Mouse (Mus musculus): ENCODE measurements around the gene Ranbp9. TPM values are rescaled to one million over a fixed set of nuclear protein-coding genes. Genes with fewer than 3 reads are reported as not detected.
A peak's percentile ranks its signal among the peaks of the same experiment; 100 is the strongest.
"Not testable (repeated sequence)": the region's sequence is repeated elsewhere in the genome, so short reads cannot be mapped to it uniquely, and the experiment has no call there.

The Ranbp9 gene
- polyA plus RNA-seq, 1 experiment from 2014 or later: 4.3 TPM

DNA sequence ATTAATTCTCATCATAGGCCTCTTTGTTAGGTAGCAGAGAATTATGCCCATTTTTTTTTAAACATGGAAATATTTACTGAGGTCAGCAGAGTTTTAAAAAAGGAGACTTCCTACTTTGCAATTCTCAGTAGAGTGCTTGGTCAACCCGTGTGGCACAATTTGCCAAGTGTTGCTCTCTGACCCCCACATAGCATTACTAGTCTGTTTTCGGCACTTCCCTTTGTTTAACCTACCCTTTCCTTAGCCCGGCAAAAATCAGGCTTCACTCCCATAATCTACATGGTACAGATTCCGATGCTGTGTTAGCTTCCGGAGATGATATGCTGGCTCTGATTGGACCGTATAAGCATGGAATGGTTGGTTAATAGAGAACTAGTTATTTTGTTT is 770 bp upstream of the Ranbp9 start:
- 46% methylated on average over 6 of the region's 6 CpGs for WGBS
- H3K4me3 ChIP-seq (ENCODE audit: low read length): peak overlapping the region; percentile 90

DNA sequence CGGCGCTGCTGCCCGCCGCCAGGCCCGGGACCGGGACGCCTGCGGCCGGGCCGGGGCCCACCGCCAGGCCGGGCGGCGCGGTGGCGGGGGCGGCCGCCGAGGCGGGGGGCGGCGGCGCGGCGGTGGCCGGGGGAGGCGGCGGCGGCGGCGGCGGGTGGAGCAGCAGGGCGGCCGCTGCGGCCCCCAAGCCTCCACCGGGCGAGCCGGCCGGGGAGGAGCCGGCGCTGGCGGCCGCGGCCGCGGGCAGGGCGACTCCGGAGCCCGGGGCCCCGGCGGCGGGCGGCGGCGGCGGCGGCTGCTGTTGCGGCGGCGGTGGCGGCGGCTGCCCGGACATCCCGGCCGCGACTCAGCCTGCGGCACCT is 506 bp downstream of the Ranbp9 start:
- Histone ChIP-seq H3K4me1 (ENCODE audit: control insufficient read depth, insufficient read depth, low read length) (peaks cover 15% of the 10 kb centered on the region), H3K4me3 (ENCODE audit: low read length) (peak overlapping the region; percentile 90), H3K4me2 (ENCODE audit: low read depth, low read length) (peak overlapping the region; percentile 75), H3K9me3 (ENCODE audit: control insufficient read depth, low read length) (no peaks in the 10 kb centered on the region), H3K36me3 (ENCODE audit: control insufficient read depth, insufficient read depth, low read length) (no peaks in the 10 kb centered on the region), H3K27ac (ENCODE audit: low read length) (peak overlapping the region; percentile 98), H3K9ac (ENCODE audit: low read depth, low read length) (peak overlapping the region; percentile 96), H3K27me3 (replicated peaks; ENCODE audit: control insufficient read depth, insufficient read depth, low read length) (no peaks in the 10 kb centered on the region)
- WGBS: 0% methylated on average over 19 of the region's 67 CpGs
- peak; percentile 36 for ATAC-seq

More for the DNA sequence above, 770 bp upstream of the Ranbp9 start:
- peaks cover 14% of the 10 kb centered on the region for H3K4me1 ChIP-seq (ENCODE audit: control insufficient read depth, insufficient read depth, low read length)
- no peaks in the 10 kb centered on the region for H3K9me3 ChIP-seq (ENCODE audit: control insufficient read depth, low read length)
- ATAC-seq: no peak
- no peaks in the 10 kb centered on the region for H3K36me3 ChIP-seq (ENCODE audit: control insufficient read depth, insufficient read depth, low read length)
- no peaks in the 10 kb centered on the region for H3K27me3 ChIP-seq (replicated peaks; ENCODE audit: control insufficient read depth, insufficient read depth, low read length)
- peak overlapping the region; percentile 98; the same call in 1 of the 2 replicates for H3K27ac ChIP-seq (ENCODE audit: low read length)
- peak overlapping the region; percentile 59 for H3K4me2 ChIP-seq (ENCODE audit: low read depth, low read length)
- H3K9ac ChIP-seq (ENCODE audit: low read depth, low read length): peak overlapping the region; percentile 96

DNA sequence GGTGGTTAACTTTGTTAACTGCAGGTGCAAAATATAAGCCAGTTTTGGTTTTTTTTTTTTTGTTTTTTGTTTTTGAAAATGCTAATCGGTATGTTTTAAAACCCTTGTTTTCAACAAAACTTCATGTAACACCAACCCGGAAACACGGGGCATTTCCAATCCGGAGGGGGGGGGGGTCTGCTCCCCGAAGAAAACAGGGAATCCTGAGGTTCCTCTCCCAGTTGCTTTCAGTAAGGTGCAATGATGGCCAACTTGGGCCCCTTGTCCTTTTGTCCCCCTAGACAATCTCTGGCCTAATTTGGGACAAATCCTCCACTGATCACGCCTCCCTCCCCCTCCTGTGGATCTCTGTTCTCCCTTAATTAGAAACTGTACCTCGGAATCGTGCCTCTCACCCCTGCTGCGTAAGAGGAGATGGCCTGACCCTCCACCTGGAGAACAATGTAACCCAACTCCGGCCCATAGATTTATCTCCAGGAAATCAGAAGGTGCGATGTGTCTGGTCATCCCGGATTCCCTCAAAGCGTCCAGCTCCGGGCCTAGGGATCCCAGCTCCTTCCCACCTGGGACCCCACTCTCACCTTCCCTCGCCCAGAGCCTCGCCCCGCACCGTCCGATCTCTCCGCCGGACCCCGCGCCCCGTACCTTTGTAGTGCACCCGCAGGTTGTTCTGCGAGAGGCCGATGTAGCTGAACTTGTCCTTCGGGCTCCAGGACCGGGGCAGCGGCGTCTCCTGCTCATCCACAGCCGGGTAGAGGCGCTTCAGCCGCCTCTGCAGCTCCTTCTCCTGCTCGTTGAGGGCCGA is 1.1 kb downstream of the Ranbp9 start:
- H3K4me3 ChIP-seq (ENCODE audit: low read length): peak overlapping the region; percentile 90
- peak overlapping the region; percentile 96 for H3K9ac ChIP-seq (ENCODE audit: low read depth, low read length)
- no peaks in the 10 kb centered on the region for H3K27me3 ChIP-seq (replicated peaks; ENCODE audit: control insufficient read depth, insufficient read depth, low read length)
- no peaks in the 10 kb centered on the region for H3K36me3 ChIP-seq (ENCODE audit: control insufficient read depth, insufficient read depth, low read length)
- H3K27ac ChIP-seq (ENCODE audit: low read length): peak overlapping the region; percentile 98
- H3K4me1 ChIP-seq (ENCODE audit: control insufficient read depth, insufficient read depth, low read length): peaks cover 18% of the 10 kb centered on the region
- no peaks in the 10 kb centered on the region for H3K9me3 ChIP-seq (ENCODE audit: control insufficient read depth, low read length)
- under 1% methylated on average over 36 of the region's 36 CpGs for whole genome bisulfite sequencing
- ATAC-seq: peak; percentile 4; the same call in 1 of the 2 replicates
- H3K4me2 ChIP-seq (ENCODE audit: low read depth, low read length): peak overlapping the region; percentile 75

DNA sequence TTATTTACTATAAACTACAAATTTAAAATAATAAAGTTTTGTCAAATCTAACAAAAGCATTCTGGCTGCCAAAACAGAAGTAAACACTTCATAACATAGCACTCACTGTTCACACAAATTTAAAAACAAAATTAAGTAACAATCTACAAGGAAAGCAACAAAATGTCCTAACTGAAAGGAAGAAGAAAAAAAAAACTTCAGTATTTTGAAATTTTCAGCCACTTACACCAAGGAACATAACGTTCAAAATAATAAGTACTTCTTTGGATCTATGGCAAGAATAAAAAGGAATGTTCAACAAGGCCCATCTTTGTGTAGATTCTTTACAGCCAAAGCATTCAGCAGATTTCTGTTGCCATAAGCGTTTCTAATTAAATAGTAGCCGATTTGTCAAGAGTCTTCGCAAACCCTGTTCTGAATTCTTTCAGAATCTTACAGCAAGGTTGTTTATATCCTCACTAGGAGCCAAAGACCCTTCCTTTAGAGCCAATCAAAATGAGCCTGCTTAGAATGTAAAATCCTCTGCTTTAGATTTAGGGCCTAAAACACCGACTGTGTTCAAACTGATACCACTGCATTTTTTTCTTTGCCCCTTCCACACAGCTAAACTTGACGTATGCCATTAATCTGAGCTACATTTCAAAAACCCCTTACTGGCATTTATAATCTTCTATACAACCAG is 1.9 kb downstream of the Ranbp9 start:
- 5% methylated on average over 6 of the region's 6 CpGs for WGBS
- Histone ChIP-seq H3K27ac (ENCODE audit: low read length) (no peak overlapping the region), H3K9ac (ENCODE audit: low read depth, low read length) (peak overlapping the region; percentile 96), H3K4me3 (ENCODE audit: low read length) (peak overlapping the region; percentile 90), H3K9me3 (ENCODE audit: control insufficient read depth, low read length) (no peaks in the 10 kb centered on the region), H3K4me1 (ENCODE audit: control insufficient read depth, insufficient read depth, low read length) (peaks cover 21% of the 10 kb centered on the region), H3K4me2 (ENCODE audit: low read depth, low read length) (peak overlapping the region; percentile 75), H3K27me3 (replicated peaks; ENCODE audit: control insufficient read depth, insufficient read depth, low read length) (no peaks in the 10 kb centered on the region), H3K36me3 (ENCODE audit: control insufficient read depth, insufficient read depth, low read length) (no peaks in the 10 kb centered on the region)
- ATAC-seq: no peak

DNA sequence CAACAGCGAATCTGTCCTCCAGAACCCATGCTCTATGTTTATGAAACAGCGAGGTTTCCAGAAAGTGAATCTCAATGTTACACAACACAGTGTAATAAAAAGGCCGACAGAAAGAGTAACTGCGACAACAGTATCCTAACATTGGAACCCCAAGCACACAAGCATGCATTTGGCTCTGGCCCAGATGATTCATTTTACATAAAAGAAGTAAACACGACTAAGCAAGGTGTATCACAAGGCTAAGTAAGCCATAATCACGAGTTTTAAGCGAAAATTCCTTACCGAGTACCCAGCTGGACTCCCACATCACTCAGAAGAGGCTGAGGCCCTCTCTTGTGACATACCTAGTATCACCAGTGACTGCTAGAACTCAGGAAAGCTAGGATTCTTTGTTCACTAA is 2.5 kb downstream of the Ranbp9 start:
- H3K36me3 ChIP-seq (ENCODE audit: control insufficient read depth, insufficient read depth, low read length): no peaks in the 10 kb centered on the region
- peaks cover 21% of the 10 kb centered on the region for H3K4me1 ChIP-seq (ENCODE audit: control insufficient read depth, insufficient read depth, low read length)
- H3K27ac ChIP-seq (ENCODE audit: low read length): 0 out of 2 replicates have a peak overlapping the region, but pooled peaks have one; percentile 4
- H3K9me3 ChIP-seq (ENCODE audit: control insufficient read depth, low read length): no peaks in the 10 kb centered on the region
- no peak for ATAC-seq
- peak overlapping the region; percentile 44; the same call in 1 of the 2 replicates for H3K9ac ChIP-seq (ENCODE audit: low read depth, low read length)
- peak overlapping the region; percentile 38 for H3K4me3 ChIP-seq (ENCODE audit: low read length)
- peak overlapping the region; percentile 51 for H3K4me2 ChIP-seq (ENCODE audit: low read depth, low read length)
- WGBS: 9% methylated on average over 8 of the region's 8 CpGs
- no peaks in the 10 kb centered on the region for H3K27me3 ChIP-seq (replicated peaks; ENCODE audit: control insufficient read depth, insufficient read depth, low read length)

DNA sequence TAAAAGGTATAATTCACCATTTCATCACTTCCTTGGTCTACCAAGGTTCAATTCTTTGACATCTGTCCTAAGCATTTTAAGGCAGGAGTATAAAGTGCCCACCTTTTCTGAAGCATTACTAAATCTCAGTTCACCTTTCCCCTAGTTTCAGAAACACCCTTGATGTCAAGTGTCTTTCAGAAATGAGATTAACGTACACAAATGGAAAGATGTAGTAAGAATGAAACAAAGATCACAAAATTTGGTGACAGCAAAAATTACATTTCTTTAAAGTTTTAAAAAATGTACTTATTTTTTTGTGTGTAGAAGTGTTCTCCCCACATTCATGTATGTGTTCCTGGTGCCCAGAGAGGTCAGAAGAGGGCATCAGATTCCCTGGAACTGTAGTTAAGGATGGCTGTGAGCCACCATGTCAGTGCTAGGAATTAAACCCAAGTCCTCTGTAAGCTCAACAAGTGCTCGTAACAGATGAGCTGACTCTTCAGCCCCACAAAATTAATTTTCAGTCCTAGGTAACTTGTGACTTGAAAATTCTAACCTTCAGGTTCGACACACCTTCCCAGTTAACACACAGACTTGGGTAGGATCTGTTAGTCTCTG is 3.9 kb downstream of the Ranbp9 start:
- Histone ChIP-seq H3K36me3 (ENCODE audit: control insufficient read depth, insufficient read depth, low read length) (no peaks in the 10 kb centered on the region), H3K9ac (ENCODE audit: low read depth, low read length) (no peak overlapping the region), H3K4me2 (ENCODE audit: low read depth, low read length) (no peak overlapping the region), H3K4me1 (ENCODE audit: control insufficient read depth, insufficient read depth, low read length) (peaks cover 28% of the 10 kb centered on the region), H3K9me3 (ENCODE audit: control insufficient read depth, low read length) (no peaks in the 10 kb centered on the region), H3K27ac (ENCODE audit: low read length) (no peak overlapping the region), H3K27me3 (replicated peaks; ENCODE audit: control insufficient read depth, insufficient read depth, low read length) (no peaks in the 10 kb centered on the region), H3K4me3 (ENCODE audit: low read length) (no peak overlapping the region)
- WGBS: 91% methylated on average over 3 of the region's 3 CpGs
- ATAC-seq: no peak

DNA sequence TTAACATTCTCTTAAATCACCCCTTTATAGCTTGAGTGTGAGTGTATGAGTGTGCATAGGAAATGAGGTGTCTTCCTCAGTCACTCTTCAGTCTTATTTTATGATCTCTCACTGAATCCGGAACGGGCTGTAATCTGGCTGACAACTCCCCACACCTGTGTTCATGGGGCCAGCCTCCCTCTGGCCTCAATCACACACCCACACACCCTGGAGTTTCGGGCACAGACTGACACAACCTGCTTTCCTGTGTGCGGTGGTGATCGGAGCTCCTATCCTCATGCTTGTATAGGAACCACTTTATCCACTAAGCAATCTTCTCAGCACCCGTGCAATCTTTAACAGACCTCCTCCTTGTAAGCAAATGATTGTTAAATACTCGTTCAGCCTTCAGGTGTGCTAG is 4.9 kb downstream of the Ranbp9 start:
- 60% methylated on average over 7 of the region's 7 CpGs for WGBS
- Histone ChIP-seq H3K36me3 (ENCODE audit: control insufficient read depth, insufficient read depth, low read length) (no peaks in the 10 kb centered on the region), H3K9ac (ENCODE audit: low read depth, low read length) (no peak overlapping the region), H3K4me1 (ENCODE audit: control insufficient read depth, insufficient read depth, low read length) (peaks cover 22% of the 10 kb centered on the region), H3K9me3 (ENCODE audit: control insufficient read depth, low read length) (no peaks in the 10 kb centered on the region), H3K4me3 (ENCODE audit: low read length) (no peak overlapping the region), H3K27me3 (replicated peaks; ENCODE audit: control insufficient read depth, insufficient read depth, low read length) (no peaks in the 10 kb centered on the region), H3K4me2 (ENCODE audit: low read depth, low read length) (no peak overlapping the region), H3K27ac (ENCODE audit: low read length) (no peak overlapping the region)
- ATAC-seq: no peak

DNA sequence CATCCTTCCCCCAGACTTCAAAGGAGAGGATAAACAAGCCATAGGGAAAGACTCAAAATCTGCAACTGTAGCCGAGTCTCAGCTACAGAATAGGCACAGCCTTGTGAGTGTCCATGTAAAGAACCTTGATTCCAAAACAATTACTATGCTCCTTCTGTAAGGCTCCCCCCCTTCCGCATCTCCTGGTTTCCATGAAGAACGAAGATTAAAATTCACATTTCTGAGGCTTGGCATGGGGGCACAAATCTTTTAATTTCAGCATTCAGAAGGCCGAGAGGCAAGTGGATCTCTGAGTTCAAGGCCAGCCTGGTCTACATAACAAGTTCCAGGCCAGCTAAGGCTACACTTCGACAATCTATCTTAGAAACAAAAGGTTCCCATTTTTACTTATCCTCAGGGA is 6.4 kb downstream of the Ranbp9 start:
- no peaks in the 10 kb centered on the region for H3K27me3 ChIP-seq (replicated peaks; ENCODE audit: control insufficient read depth, insufficient read depth, low read length)
- no peak overlapping the region for H3K27ac ChIP-seq (ENCODE audit: low read length)
- H3K9ac ChIP-seq (ENCODE audit: low read depth, low read length): no peak overlapping the region
- WGBS: 87% methylated on average over 5 of the region's 5 CpGs
- H3K4me2 ChIP-seq (ENCODE audit: low read depth, low read length): no peak overlapping the region
- H3K4me3 ChIP-seq (ENCODE audit: low read length): no peak overlapping the region
- no peaks in the 10 kb centered on the region for H3K9me3 ChIP-seq (ENCODE audit: control insufficient read depth, low read length)
- peaks cover 22% of the 10 kb centered on the region for H3K4me1 ChIP-seq (ENCODE audit: control insufficient read depth, insufficient read depth, low read length)
- H3K36me3 ChIP-seq (ENCODE audit: control insufficient read depth, insufficient read depth, low read length): peaks cover 4% of the 10 kb centered on the region; the same call in 1 of the 2 replicates
- ATAC-seq: no peak

DNA sequence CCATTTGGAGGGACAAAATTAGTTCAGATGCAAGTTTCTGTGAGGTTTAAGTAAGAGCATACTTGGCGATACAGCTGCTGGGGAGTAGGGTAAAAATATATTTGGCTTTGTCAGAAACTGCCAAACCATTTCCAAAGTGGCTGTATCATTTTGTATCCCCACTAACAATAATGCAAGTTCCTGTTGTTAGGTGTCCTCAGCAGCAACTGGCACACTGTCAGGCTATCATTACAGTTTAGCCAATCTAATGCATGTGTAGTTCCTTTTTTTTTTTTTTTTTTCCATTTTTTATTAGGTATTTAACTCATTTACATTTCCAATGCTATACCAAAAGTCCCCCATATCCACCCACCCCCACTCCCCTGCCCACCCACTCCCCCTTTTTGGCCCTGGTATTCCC is 9.2 kb downstream of the Ranbp9 start:
- H3K4me1 ChIP-seq (ENCODE audit: control insufficient read depth, insufficient read depth, low read length): peaks cover 19% of the 10 kb centered on the region
- WGBS: 90% methylated on average over 1 of the region's 1 CpGs
- not testable (repeated sequence) for H3K4me3 ChIP-seq (ENCODE audit: low read length); H3K9me3 ChIP-seq (ENCODE audit: control insufficient read depth, low read length); ATAC-seq; H3K9ac ChIP-seq (ENCODE audit: low read depth, low read length); H3K27me3 ChIP-seq (replicated peaks; ENCODE audit: control insufficient read depth, insufficient read depth, low read length); H3K4me2 ChIP-seq (ENCODE audit: low read depth, low read length); H3K36me3 ChIP-seq (ENCODE audit: control insufficient read depth, insufficient read depth, low read length); H3K27ac ChIP-seq (ENCODE audit: low read length)
